Mouse (Mus musculus) kidney, adult 2 months (tissue): Measurements from ENCODE around the gene Plg. TPM values are rescaled to one million over a fixed set of nuclear protein-coding genes. Genes with fewer than 3 reads are reported as not detected.

Source experiments
- DNase-seq: peaks from one replicate; pipeline ENCODE4 v3.0.0; 2021
- H3K27ac ChIP-seq: fragments of 200-500 bp; 2 replicates; pipeline ENCODE4 v1.5.1; 2012; ENCODE audit warnings: low read depth, low read length, control low read depth, inconsistent platforms; ENCODE audit not compliant: insufficient read depth
- H3K27me3 ChIP-seq: fragments of 200-500 bp; replicated peaks from 2 replicates; pipeline ENCODE4 v1.6.1; 2012; ENCODE audit warnings: mild to moderate bottlenecking, moderate library complexity, low read length, inconsistent platforms; ENCODE audit not compliant: control insufficient read depth, insufficient read depth
- H3K36me3 ChIP-seq: fragments of 200-500 bp; 2 replicates; pipeline ENCODE4 v1.6.1; 2012; ENCODE audit warnings: mild to moderate bottlenecking, moderate library complexity, low read length, inconsistent platforms; ENCODE audit not compliant: control insufficient read depth, insufficient read depth
- H3K4me1 ChIP-seq: fragments of 200-500 bp; 2 replicates; pipeline ENCODE4 v1.6.1; 2011; ENCODE audit warnings: low read length; ENCODE audit not compliant: control insufficient read depth, insufficient read depth
- H3K4me3 ChIP-seq: fragments of 200-500 bp; 2 replicates; pipeline ENCODE4 v1.5.1; 2011; ENCODE audit warnings: mild to moderate bottlenecking, low read depth, low read length, control low read depth; ENCODE audit not compliant: insufficient read depth
- CTCF ChIP-seq: fragments of 200-500 bp; conservative IDR thresholded peaks from 2 replicates; pipeline ENCODE4 v1.5.1; 2011; ENCODE audit warnings: low read depth, mild to moderate bottlenecking, control low read depth, low read length, moderate library complexity, mixed read lengths; ENCODE audit not compliant: insufficient read depth, insufficient read length
- POLR2A ChIP-seq: fragments of 200-500 bp; IDR thresholded peaks from one replicate; pipeline ENCODE4 v1.6.1; 2011; ENCODE audit warnings: low read depth, low read length, control low read depth
- WGBS: fragments of 180-500 bp; shearing (Covaris S2); methylation state at CpG from one replicate; pipeline ENCODE4 v1.1.7; 2018; 5-methylcytosine and 5-hydroxymethylcytosine counted together
- polyA plus RNA-seq: library from polyadenylated mRNA; depleted of rRNA; stranded (reverse); fragments of >200 nt; gene quantifications from 2 replicates; pipeline ENCODE4 v1.2.3, GENCODE M21; 2012

Gene Plg
- polyA plus RNA-seq, 1 experiment, result 0.03 TPM

GRCm38 (mm10) chr17:12385049-12385794, 6.8 kb downstream of the Plg start:
- TF ChIP-seq CTCF, result no peak
- TF ChIP-seq POLR2A, result no peak
- no peak overlapping the region for H3K4me3 ChIP-seq
- H3K4me1 ChIP-seq, result peaks cover 7% of the 10 kb centered on the region; the same call in 1 of the 2 replicates
- WGBS, result 51% methylated on average over 8 of the region's 8 CpGs
- H3K27me3 ChIP-seq, result no peaks in the 10 kb centered on the region
- H3K27ac ChIP-seq, result peak overlapping the region; percentile 82; the same call in 1 of the 2 replicates
- H3K36me3 ChIP-seq, result no peaks in the 10 kb centered on the region
- peak; percentile 68 for DNase-seq

- H3K36me3 ChIP-seq, result no peaks in the 10 kb centered on the region
- H3K4me1 ChIP-seq, result peaks cover 7% of the 10 kb centered on the region; the same call in 1 of the 2 replicates
- H3K27ac ChIP-seq, result no peak overlapping the region
- no peak overlapping the region for H3K4me3 ChIP-seq
- WGBS, result 66% methylated on average over 2 of the region's 2 CpGs
- TF ChIP-seq CTCF, result no peak
- no peak for TF ChIP-seq POLR2A
- DNase-seq, result no peak
- no peaks in the 10 kb centered on the region for H3K27me3 ChIP-seq
Measured at GRCm38 (mm10) chr17:12387781-12388180, 9.4 kb downstream of the Plg start.

DNA sequence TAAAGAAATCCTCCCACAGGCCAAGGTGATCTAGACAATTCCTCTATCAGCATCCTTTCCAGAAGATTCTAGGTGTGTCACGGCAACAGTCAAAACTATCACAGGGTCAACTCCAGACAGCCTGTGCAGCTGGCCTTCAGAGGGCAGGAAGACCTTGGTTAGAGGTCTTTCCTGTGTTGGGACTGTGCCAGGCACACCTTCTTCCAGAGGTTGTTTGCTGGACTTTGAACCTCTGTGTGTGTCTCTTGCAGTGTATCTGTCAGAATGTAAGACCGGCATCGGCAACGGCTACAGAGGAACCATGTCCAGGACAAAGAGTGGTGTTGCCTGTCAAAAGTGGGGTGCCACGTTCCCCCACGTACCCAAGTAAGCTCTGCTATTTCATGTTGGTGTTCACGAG, 9.8 kb downstream of the Plg start:
- WGBS, result 57% methylated on average over 7 of the region's 7 CpGs
- TF ChIP-seq CTCF (no peak), POLR2A (no peak)
- no peaks in the 10 kb centered on the region for H3K27me3 ChIP-seq
- no peaks in the 10 kb centered on the region for H3K36me3 ChIP-seq
- no peak overlapping the region for H3K4me3 ChIP-seq
- peak; percentile 88 for DNase-seq
- H3K4me1 ChIP-seq, result peaks cover 7% of the 10 kb centered on the region; the same call in 1 of the 2 replicates
- H3K27ac ChIP-seq, result no peak overlapping the region

- no peaks in the 10 kb centered on the region for H3K4me1 ChIP-seq
- H3K27me3 ChIP-seq, result no peaks in the 10 kb centered on the region
- H3K36me3 ChIP-seq, result no peaks in the 10 kb centered on the region
- 85% methylated on average over 9 of the region's 9 CpGs for WGBS
- DNase-seq, result no peak
- TF ChIP-seq CTCF (no peak), POLR2A (no peak)
- H3K27ac ChIP-seq, result no peak overlapping the region
- H3K4me3 ChIP-seq, result no peak overlapping the region
Measured at GRCm38 (mm10) chr17:12396163-12396677, 17.8 kb downstream of the Plg start.

GRCm38 (mm10) chr17:12403420-12403819, 25.0 kb downstream of the Plg start:
- H3K27me3 ChIP-seq, result no peaks in the 10 kb centered on the region
- H3K4me3 ChIP-seq, result no peak overlapping the region
- DNase-seq, result peak; percentile 50
- no peaks in the 10 kb centered on the region for H3K4me1 ChIP-seq
- WGBS, result 60% methylated on average over 7 of the region's 7 CpGs
- H3K27ac ChIP-seq, result no peak overlapping the region
- no peaks in the 10 kb centered on the region for H3K36me3 ChIP-seq
- TF ChIP-seq CTCF (peak; percentile 41), POLR2A (no peak)

- 52% methylated on average over 11 of the region's 11 CpGs for WGBS
- TF ChIP-seq CTCF (no peak), POLR2A (no peak)
- Histone ChIP-seq H3K4me1 (peaks cover 7% of the 10 kb centered on the region; the same call in 1 of the 2 replicates), H3K36me3 (no peaks in the 10 kb centered on the region), H3K4me3 (no peak overlapping the region), H3K27ac (no peak overlapping the region), H3K27me3 (no peaks in the 10 kb centered on the region)
- DNase-seq, result no peak
Measured at GRCm38 (mm10) chr17:12409346-12409944, 31.0 kb downstream of the Plg start.

DNA sequence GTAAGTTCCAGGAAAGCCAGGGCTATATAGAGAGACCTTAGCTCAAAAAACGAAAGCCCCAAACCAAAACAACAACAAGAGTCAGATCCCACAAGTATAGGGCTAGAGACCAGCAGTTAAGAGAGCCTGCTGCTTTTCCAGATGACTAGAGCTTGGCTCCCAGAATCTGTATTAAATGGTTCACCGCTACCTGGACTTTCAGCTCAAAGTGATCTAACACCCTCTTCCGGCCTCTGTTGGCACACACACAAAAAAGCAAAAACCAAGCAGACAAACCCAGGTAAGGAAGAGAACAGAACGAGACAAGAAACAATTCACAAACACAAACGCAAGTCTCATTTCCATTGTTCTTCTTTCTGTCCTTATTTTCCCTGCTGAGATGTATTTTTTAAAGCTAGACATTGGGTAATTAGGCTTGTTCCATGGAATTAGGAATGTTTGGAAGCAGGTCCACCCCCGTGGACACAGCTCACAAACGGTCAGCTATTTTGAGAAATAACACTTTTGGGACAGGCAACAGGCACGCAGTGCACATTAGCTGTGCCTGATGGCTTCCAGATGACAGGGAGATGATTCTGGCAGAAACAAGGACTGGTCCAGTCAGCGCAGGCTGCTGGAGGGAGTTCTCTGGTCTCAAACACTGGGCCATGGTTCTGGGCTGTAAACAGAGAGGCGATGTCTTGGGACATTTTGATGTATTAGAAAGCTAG, 33.9 kb downstream of the Plg start:
- 28% methylated on average over 10 of the region's 10 CpGs for WGBS
- peak overlapping the region; percentile 45; the same call in 1 of the 2 replicates for H3K27ac ChIP-seq
- peak; percentile 80 for DNase-seq
- H3K4me1 ChIP-seq, result peaks cover 7% of the 10 kb centered on the region; the same call in 1 of the 2 replicates
- H3K27me3 ChIP-seq, result no peaks in the 10 kb centered on the region
- no peak overlapping the region for H3K4me3 ChIP-seq
- no peaks in the 10 kb centered on the region for H3K36me3 ChIP-seq
- TF ChIP-seq CTCF (no peak), POLR2A (no peak)
